Mouse (Mus musculus): ENCODE results near the gene Cfdp1.

GRCm38 (mm10) chr8:111776492-111776891, 77.6 kb downstream of the Cfdp1 start:
- TF ChIP-seq CTCF (IDR thresholded peaks at IDR 0.05; ENCODE audit: extremely low read depth, insufficient read depth, low read length) (no peak), POLR2A (IDR thresholded peaks at IDR 0.05; ENCODE audit: extremely low read depth, insufficient read depth, low read length) (no peak)

Measured in cortical plate, adult 2 months (tissue).